Mouse (Mus musculus) ES-E14 (cell line): ENCODE results near the gene Fbxo44. TPM values are rescaled to one million over a fixed set of nuclear protein-coding genes. Genes with fewer than 3 reads are reported as not detected.

Experiments
- DNase-seq: peaks from one replicate; pipeline ENCODE4 v3.0.0-alpha.2; 2013; ENCODE audit warnings: low read depth, low spot score
- H3K27ac ChIP-seq: 2 replicates; pipeline ENCODE4 v1.5.1; 2012; ENCODE audit warnings: low read depth, mild to moderate bottlenecking, low read length, moderate library complexity, mixed read lengths; ENCODE audit not compliant: poor library complexity, insufficient read depth, severe bottlenecking
- H3K36me3 ChIP-seq: 2 replicates; pipeline ENCODE4 v1.6.1; 2012; ENCODE audit warnings: mild to moderate bottlenecking, low read length, moderate library complexity, mixed read lengths; ENCODE audit not compliant: control insufficient read depth, poor library complexity, insufficient read depth, severe bottlenecking
- H3K4me1 ChIP-seq, 2 experiments: fragments of 150-350 bp in 1 of 2; sonication (generic) in 1 of 2; 2 replicates each; pipeline ENCODE4 v1.6.1; 2012; ENCODE audit warnings: low read length in 2 of 2, mild to moderate bottlenecking in 1 of 2, mixed read lengths in 1 of 2; ENCODE audit not compliant: control insufficient read depth in 2 of 2, insufficient read depth in 2 of 2, poor library complexity in 1 of 2
- H3K4me3 ChIP-seq, 2 experiments: fragments of 150-350 bp in 1 of 2; sonication (generic) in 1 of 2; 2 replicates each; pipeline ENCODE4 v1.5.1; 2012; ENCODE audit warnings: low read length in 2 of 2, low read depth in 1 of 2, mild to moderate bottlenecking in 1 of 2, mixed read lengths in 1 of 2; ENCODE audit not compliant: insufficient read depth in 1 of 2, poor library complexity in 1 of 2, severe bottlenecking in 1 of 2
- H3K9ac ChIP-seq: 2 replicates; pipeline ENCODE4 v1.6.1; 2012; ENCODE audit warnings: low read depth, mild to moderate bottlenecking, low read length, mixed read lengths; ENCODE audit not compliant: poor library complexity, insufficient read depth, severe bottlenecking
- H3K9me3 ChIP-seq: fragments of 150-350 bp; sonication (generic); 2 replicates; pipeline ENCODE4 v1.6.1; 2012; ENCODE audit warnings: low read depth, mild to moderate bottlenecking, low read length; ENCODE audit not compliant: control insufficient read depth, insufficient read depth
- CHD2 ChIP-seq: IDR thresholded peaks from 2 replicates; pipeline ENCODE4 v1.6.1; 2014; ENCODE audit warnings: mild to moderate bottlenecking, low read depth, low read length, inconsistent platforms
- HCFC1 ChIP-seq: IDR thresholded peaks from 2 replicates; pipeline ENCODE4 v1.6.1; 2012; ENCODE audit warnings: low read length, inconsistent platforms, borderline replicate concordance; ENCODE audit not compliant: insufficient read depth
- MAFK ChIP-seq: IDR thresholded peaks from 2 replicates; pipeline ENCODE4 v1.6.1; 2014; ENCODE audit warnings: mild to moderate bottlenecking, low read depth, low read length, inconsistent platforms; ENCODE audit not compliant: insufficient read depth
- ZC3H11A ChIP-seq: IDR thresholded peaks from 2 replicates; pipeline ENCODE4 v1.6.1; 2012; ENCODE audit warnings: low read depth, mild to moderate bottlenecking, inconsistent platforms, low read length, borderline replicate concordance
- ZNF384 ChIP-seq: IDR thresholded peaks from 2 replicates; pipeline ENCODE4 v1.6.1; 2012; ENCODE audit warnings: low read depth, low read length, inconsistent platforms
- in situ Hi-C, 2 experiments: fragments of 600-800 bp; cut with MboI; formaldehyde crosslinking; loops; one replicate each; pipeline ENCODE4 v1.15.1; 2025; ENCODE audit warnings: low sequenced_read_pairs in 2 of 2, inconsistent platforms in 1 of 2; ENCODE audit not compliant: unreplicated experiment in 2 of 2
- total RNA-seq: library from RNA; depleted of rRNA; stranded (reverse); fragments of 300-350 nt; gene quantifications from 2 replicates; pipeline ENCODE4 v1.2.3, GENCODE M21; 2012

Fbxo44 gene
- total RNA-seq, 1 experiment, result 5.1 TPM

GRCm38 (mm10) chr4:148117392-148117791, 42.9 kb downstream of the Fbxo44 start:
- Histone ChIP-seq H3K36me3 (no peaks in the 10 kb centered on the region), H3K9ac (no peak overlapping the region), H3K4me1 (peaks cover 0 to 16% of the 10 kb centered on the region in 2 experiments; a peak in 2 of 4 replicates), H3K9me3 (no peaks in the 10 kb centered on the region), H3K4me3 (no peak overlapping the region), H3K27ac (no peak overlapping the region)
- TF ChIP-seq MAFK (no peak), ZNF384 (no peak), ZC3H11A (no peak)
- no peak for DNase-seq
- in situ Hi-C loops, result no loop called here

GRCm38 (mm10) chr4:148116657-148117056, 43.6 kb downstream of the Fbxo44 start:
- no peak for TF ChIP-seq MAFK
- no peak for TF ChIP-seq HCFC1
- in situ Hi-C loops, result no loop called here
- Histone ChIP-seq H3K27ac (no peak overlapping the region), H3K4me3 (no peak overlapping the region), H3K9ac (no peak overlapping the region), H3K36me3 (no peaks in the 10 kb centered on the region), H3K4me1 (peaks cover 0 to 14% of the 10 kb centered on the region in 2 experiments; a peak in 2 of 4 replicates), H3K9me3 (no peaks in the 10 kb centered on the region)
- no peak for DNase-seq

GRCm38 (mm10) chr4:148115467-148115866, 44.8 kb downstream of the Fbxo44 start:
- in situ Hi-C loops, result no loop called here
- Histone ChIP-seq H3K9ac (peak overlapping the region; percentile 55), H3K9me3 (no peaks in the 10 kb centered on the region), H3K27ac (no peak overlapping the region), H3K4me3 (peak overlapping the region in 1 of 2 experiments; percentile 11; a peak in 1 of 4 replicates), H3K4me1 (peaks cover 0 to 10% of the 10 kb centered on the region in 2 experiments; a peak in 2 of 4 replicates), H3K36me3 (no peaks in the 10 kb centered on the region)
- TF ChIP-seq ZC3H11A (no peak), CHD2 (no peak), MAFK (no peak), HCFC1 (no peak), ZNF384 (no peak)
- DNase-seq, result no peak

GRCm38 (mm10) chr4:148114758-148115391, 45.4 kb downstream of the Fbxo44 start:
- in situ Hi-C loops, result loop anchor here in 1 of 2 experiments (5.0 kb wide), 1 partner anchor 52 kb away; no protein-coding TSS in a partner anchor
- TF ChIP-seq CHD2, result no peak
- peak; percentile 39; the same call in 1 of the 2 replicates for TF ChIP-seq ZC3H11A
- TF ChIP-seq MAFK, result no peak
- TF ChIP-seq ZNF384, result no peak
- H3K4me3 ChIP-seq, result peak overlapping the region; percentile 12 to 26; a peak in 3 of 4 replicates
- DNase-seq, result peak; percentile 91
- H3K9me3 ChIP-seq, result no peaks in the 10 kb centered on the region
- H3K27ac ChIP-seq, result no peak overlapping the region
- H3K9ac ChIP-seq, result peak overlapping the region; percentile 55; the same call in 1 of the 2 replicates
- H3K36me3 ChIP-seq, result no peaks in the 10 kb centered on the region
- H3K4me1 ChIP-seq, result peaks cover 0 to 10% of the 10 kb centered on the region in 2 experiments; a peak in 2 of 4 replicates

- Histone ChIP-seq H3K4me1 (peaks cover 0 to 20% of the 10 kb centered on the region in 2 experiments; a peak in 2 of 4 replicates), H3K9ac (no peak overlapping the region; the same call in 1 of the 2 replicates), H3K4me3 (no peak overlapping the region), H3K9me3 (no peaks in the 10 kb centered on the region), H3K36me3 (no peaks in the 10 kb centered on the region), H3K27ac (no peak overlapping the region; the same call in 1 of the 2 replicates)
- TF ChIP-seq ZC3H11A, result no peak
- TF ChIP-seq MAFK, result no peak
- no peak for DNase-seq
- in situ Hi-C loops, result loop anchor here in 1 of 2 experiments (5.0 kb wide), 1 partner anchor 55 kb away; no protein-coding TSS in a partner anchor
Observed at GRCm38 (mm10) chr4:148112519-148112918, 47.8 kb downstream of the Fbxo44 start.
